Mouse (Mus musculus): ENCODE results near the gene Gm4131.

- TF ChIP-seq HCFC1 (IDR thresholded peaks at IDR 0.05; ENCODE audit: borderline replicate concordance, insufficient read depth, low read length) (no peak), CHD2 (IDR thresholded peaks at IDR 0.05; ENCODE audit: low read depth, low read length) (no peak), MAFK (IDR thresholded peaks at IDR 0.05; ENCODE audit: insufficient read depth, low read depth, low read length) (no peak), ZC3H11A (IDR thresholded peaks at IDR 0.05; ENCODE audit: borderline replicate concordance, low read depth, low read length) (no peak)
Measured at GRCm38 (mm10) chr14:62454760-62455569, 111.8 kb downstream of the Gm4131 start.

Data from ES-E14 (cell line).